Mouse (Mus musculus): ENCODE measurements around the gene Kdm2a. TPM values are rescaled to one million over a fixed set of nuclear protein-coding genes. Genes with fewer than 3 reads are reported as not detected.
A peak's percentile ranks its signal among the peaks of the same experiment; 100 is the strongest.

The Kdm2a gene
- polyA plus RNA-seq, 1 experiment, result 100 TPM

DNA sequence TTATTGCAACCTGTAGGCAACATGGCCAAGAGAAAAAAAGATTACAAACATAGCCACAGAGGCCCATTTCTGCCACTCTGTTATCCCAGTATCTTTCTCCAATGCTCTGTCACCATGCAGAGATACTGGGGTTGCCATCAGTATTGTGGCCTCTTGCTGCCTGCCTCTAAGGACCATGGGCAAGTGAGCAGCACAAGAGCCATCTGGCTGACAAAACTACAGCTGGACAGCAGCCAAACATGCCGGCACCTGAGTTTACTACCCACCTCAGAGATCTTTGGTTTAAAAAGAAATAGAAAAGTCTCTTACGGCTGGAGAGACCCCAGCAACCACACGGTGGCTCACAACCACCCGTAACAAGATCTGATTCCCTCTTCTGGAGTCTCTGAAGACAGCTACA lies 78.8 kb downstream of the Kdm2a start:
- no peaks in the 10 kb centered on the region for H3K27me3 ChIP-seq (ENCODE audit: control insufficient read depth, insufficient read depth, low read length)
- H3K36me3 ChIP-seq (ENCODE audit: control insufficient read depth, insufficient read depth, low read length), result peaks cover 70% of the 10 kb centered on the region
- 59% methylated on average over 4 of the region's 4 CpGs for WGBS
- no peak overlapping the region for H3K27ac ChIP-seq (ENCODE audit: insufficient read depth, low read depth, low read length)
- no peak overlapping the region for H3K4me3 ChIP-seq (ENCODE audit: low read depth, low read length)
- peaks cover 3% of the 10 kb centered on the region; the same call in 1 of the 2 replicates for H3K4me1 ChIP-seq (ENCODE audit: control insufficient read depth, insufficient read depth, insufficient read length, low read length)
- TF ChIP-seq POLR2A (IDR thresholded peaks at IDR 0.05; ENCODE audit: low read depth, low read length) (no peak), CTCF (IDR thresholded peaks at IDR 0.05; ENCODE audit: extremely low read depth, insufficient read length, insufficient replicate concordance, low read depth, low read length) (no peak)

- H3K4me1 ChIP-seq (ENCODE audit: control insufficient read depth, insufficient read depth, insufficient read length, low read length), result peaks cover 3% of the 10 kb centered on the region; the same call in 1 of the 2 replicates
- peaks cover 55% of the 10 kb centered on the region for H3K36me3 ChIP-seq (ENCODE audit: control insufficient read depth, insufficient read depth, low read length)
- H3K4me3 ChIP-seq (ENCODE audit: low read depth, low read length), result no peak overlapping the region
- no peaks in the 10 kb centered on the region for H3K27me3 ChIP-seq (ENCODE audit: control insufficient read depth, insufficient read depth, low read length)
- no peak for TF ChIP-seq POLR2A (IDR thresholded peaks at IDR 0.05; ENCODE audit: low read depth, low read length)
- no peak for TF ChIP-seq CTCF (IDR thresholded peaks at IDR 0.05; ENCODE audit: extremely low read depth, insufficient read length, insufficient replicate concordance, low read depth, low read length)
- 89% methylated on average over 3 of the region's 3 CpGs for WGBS
- H3K27ac ChIP-seq (ENCODE audit: insufficient read depth, low read depth, low read length), result no peak overlapping the region
These were observed 80.9 kb downstream of the Kdm2a start for GRCm38 (mm10) chr19:4317181-4317580.

DNA sequence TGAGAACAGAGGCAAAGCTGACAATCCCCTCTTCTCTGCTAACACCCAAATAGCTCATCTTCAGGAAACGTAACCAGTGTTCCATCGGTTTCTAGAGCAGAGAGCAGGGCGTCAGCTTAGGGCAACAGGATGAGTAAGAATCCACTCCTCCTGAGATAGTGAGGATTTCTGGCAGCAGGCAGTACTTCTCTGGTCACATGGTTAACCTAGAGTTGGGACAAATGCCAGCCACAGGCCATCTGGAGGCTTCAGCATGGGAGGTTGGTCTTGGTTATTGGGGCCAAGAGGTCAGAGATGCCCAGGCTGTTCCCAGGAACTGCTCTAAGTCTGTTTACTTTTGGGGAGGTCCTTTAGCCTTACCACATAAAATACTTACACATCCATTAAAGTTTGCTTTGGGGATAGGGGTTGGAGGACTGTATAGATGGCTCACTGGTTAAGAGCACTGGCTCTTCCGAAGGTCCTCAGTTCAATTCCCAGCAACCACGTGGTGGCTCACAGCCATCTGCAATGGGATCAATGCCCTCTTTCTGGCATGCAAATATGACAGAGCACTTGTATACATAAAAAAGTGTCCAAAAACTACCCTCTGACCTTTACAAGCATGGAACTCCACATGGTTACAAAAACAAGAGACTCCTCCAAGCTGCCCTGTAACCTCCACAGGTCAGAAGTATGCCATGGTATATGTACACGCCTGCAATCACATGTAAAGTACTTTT lies 82.7 kb downstream of the Kdm2a start:
- Histone ChIP-seq H3K4me3 (ENCODE audit: low read depth, low read length) (no peak overlapping the region), H3K27me3 (ENCODE audit: control insufficient read depth, insufficient read depth, low read length) (no peaks in the 10 kb centered on the region), H3K27ac (ENCODE audit: insufficient read depth, low read depth, low read length) (no peak overlapping the region), H3K36me3 (ENCODE audit: control insufficient read depth, insufficient read depth, low read length) (peaks cover 40% of the 10 kb centered on the region), H3K4me1 (ENCODE audit: control insufficient read depth, insufficient read depth, insufficient read length, low read length) (peaks cover 3% of the 10 kb centered on the region; the same call in 1 of the 2 replicates)
- TF ChIP-seq POLR2A (IDR thresholded peaks at IDR 0.05; ENCODE audit: low read depth, low read length) (no peak), CTCF (IDR thresholded peaks at IDR 0.05; ENCODE audit: extremely low read depth, insufficient read length, insufficient replicate concordance, low read depth, low read length) (no peak)
- 30% methylated on average over 6 of the region's 6 CpGs for WGBS

GRCm38 (mm10) chr19:4309776-4310185 lies 88.3 kb downstream of the Kdm2a start:
- Histone ChIP-seq H3K36me3 (ENCODE audit: control insufficient read depth, insufficient read depth, low read length) (0 out of 2 replicates have a peak, but pooled peaks cover 3% of the 10 kb centered on the region), H3K27ac (ENCODE audit: insufficient read depth, low read depth, low read length) (no peak overlapping the region), H3K27me3 (ENCODE audit: control insufficient read depth, insufficient read depth, low read length) (no peaks in the 10 kb centered on the region), H3K4me3 (ENCODE audit: low read depth, low read length) (no peak overlapping the region), H3K4me1 (ENCODE audit: control insufficient read depth, insufficient read depth, insufficient read length, low read length) (peaks cover 4% of the 10 kb centered on the region; the same call in 1 of the 2 replicates)
- peak; percentile 73; the same call in 1 of the 2 replicates for TF ChIP-seq CTCF (IDR thresholded peaks at IDR 0.05; ENCODE audit: extremely low read depth, insufficient read length, insufficient replicate concordance, low read depth, low read length)
- no peak for TF ChIP-seq POLR2A (IDR thresholded peaks at IDR 0.05; ENCODE audit: low read depth, low read length)

DNA sequence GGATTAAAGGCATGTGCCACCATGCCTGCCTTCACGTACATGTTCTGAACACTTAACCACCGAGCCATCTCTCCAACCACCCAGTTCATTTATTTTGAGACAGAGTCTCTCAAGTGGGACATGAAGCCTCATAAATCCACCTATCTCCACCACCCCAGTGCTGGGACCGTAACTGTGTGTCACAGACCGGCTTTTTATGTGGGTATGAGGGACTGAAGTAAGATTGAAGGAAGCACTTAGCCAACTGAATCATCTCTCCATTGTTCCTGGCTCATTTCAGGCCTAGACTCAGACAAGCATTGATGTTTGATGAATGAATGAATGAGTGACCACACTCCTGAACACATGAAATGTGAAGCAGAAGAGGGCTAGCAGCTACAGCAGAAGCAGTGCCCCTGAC lies 88.8 kb downstream of the Kdm2a start:
- TF ChIP-seq POLR2A (IDR thresholded peaks at IDR 0.05; ENCODE audit: low read depth, low read length), result no peak
- TF ChIP-seq CTCF (IDR thresholded peaks at IDR 0.05; ENCODE audit: extremely low read depth, insufficient read length, insufficient replicate concordance, low read depth, low read length), result no peak
- 94% methylated on average over 4 of the region's 4 CpGs for WGBS

DNA sequence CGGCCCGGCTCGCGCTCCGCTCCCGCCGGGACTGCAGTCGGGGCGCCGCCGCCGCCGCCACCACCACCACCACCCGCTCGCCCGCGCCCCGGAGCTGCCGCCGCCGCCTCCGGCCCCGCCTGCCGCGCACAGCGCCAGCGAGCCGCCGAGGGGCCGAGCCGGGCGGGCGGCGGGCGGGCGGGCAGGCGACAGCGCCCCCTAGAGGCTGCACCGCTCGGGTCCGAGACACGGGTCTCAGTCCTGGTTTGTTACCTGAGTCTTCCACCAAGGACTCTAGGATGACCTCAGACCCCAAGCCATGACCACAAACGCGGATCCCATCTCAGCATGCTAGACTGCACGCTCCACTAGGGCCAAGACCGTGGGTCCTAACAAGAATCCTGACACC lies 91.9 kb downstream of the Kdm2a start, which contains the start of gene Grk2:
Grk2 (minus strand) TSS at position 33 of the 388 bp plus-strand sequence.
- Histone ChIP-seq H3K27me3 (ENCODE audit: control insufficient read depth, insufficient read depth, low read length) (no peaks in the 10 kb centered on the region), H3K4me3 (ENCODE audit: low read depth, low read length) (peak within 1 kb of the TSS; percentile 86), H3K36me3 (ENCODE audit: control insufficient read depth, insufficient read depth, low read length) (no peaks in the 10 kb centered on the region), H3K4me1 (ENCODE audit: control insufficient read depth, insufficient read depth, insufficient read length, low read length) (peaks cover 23% of the 10 kb centered on the region), H3K27ac (ENCODE audit: insufficient read depth, low read depth, low read length) (peak within 1 kb of the TSS; percentile 89)
- 9% methylated on average over 44 of the region's 46 CpGs for WGBS
- TF ChIP-seq CTCF (IDR thresholded peaks at IDR 0.05; ENCODE audit: extremely low read depth, insufficient read length, insufficient replicate concordance, low read depth, low read length), result peak; percentile 68
- no peak for TF ChIP-seq POLR2A (IDR thresholded peaks at IDR 0.05; ENCODE audit: low read depth, low read length)

More for the DNA sequence above, 88.8 kb downstream of the Kdm2a start:
- no peak overlapping the region for H3K27ac ChIP-seq (ENCODE audit: insufficient read depth, low read depth, low read length)
- 0 out of 2 replicates have a peak, but pooled peaks cover 2% of the 10 kb centered on the region for H3K36me3 ChIP-seq (ENCODE audit: control insufficient read depth, insufficient read depth, low read length)
- H3K4me1 ChIP-seq (ENCODE audit: control insufficient read depth, insufficient read depth, insufficient read length, low read length), result peaks cover 9% of the 10 kb centered on the region; the same call in 1 of the 2 replicates
- H3K4me3 ChIP-seq (ENCODE audit: low read depth, low read length), result no peak overlapping the region
- no peaks in the 10 kb centered on the region for H3K27me3 ChIP-seq (ENCODE audit: control insufficient read depth, insufficient read depth, low read length)

DNA sequence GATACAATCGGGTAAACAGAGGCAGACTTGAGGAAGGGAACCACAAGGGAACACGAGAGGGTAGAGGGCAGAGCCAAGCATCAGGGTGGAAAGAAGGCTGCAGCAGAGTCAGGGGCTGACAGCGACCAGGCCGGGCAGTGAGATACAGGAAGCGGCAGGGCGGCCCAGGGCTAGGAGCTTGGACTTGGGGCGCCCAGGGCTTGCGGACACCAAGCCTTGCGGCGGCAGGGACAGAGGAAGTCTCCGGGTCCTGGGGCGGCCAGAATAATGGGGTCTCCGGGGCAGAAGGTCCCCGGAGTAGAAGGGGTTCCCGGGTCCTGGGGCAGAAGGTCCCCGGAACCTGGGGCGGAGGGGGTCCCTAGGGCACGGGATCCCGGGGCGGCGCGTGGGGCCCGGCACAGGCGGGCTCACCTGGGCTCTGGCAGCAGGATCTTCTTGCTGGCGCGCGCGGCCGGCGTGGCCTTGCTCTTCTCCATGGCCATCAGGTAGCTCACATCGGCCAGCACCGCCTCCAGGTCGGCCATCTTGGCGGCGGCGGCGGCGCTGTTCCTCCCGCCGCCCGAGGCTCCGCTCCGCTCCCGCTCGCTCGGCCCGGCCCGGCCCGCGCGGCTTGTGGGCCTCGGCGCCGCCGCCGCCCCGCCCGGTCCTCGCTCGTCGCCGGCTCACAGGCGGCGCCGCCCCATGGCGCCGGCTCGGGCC lies 92.4 kb downstream of the Kdm2a start:
- no peaks in the 10 kb centered on the region for H3K27me3 ChIP-seq (ENCODE audit: control insufficient read depth, insufficient read depth, low read length)
- H3K27ac ChIP-seq (ENCODE audit: insufficient read depth, low read depth, low read length), result peak overlapping the region; percentile 89
- WGBS, result 3% methylated on average over 68 of the region's 68 CpGs
- peaks cover 28% of the 10 kb centered on the region for H3K4me1 ChIP-seq (ENCODE audit: control insufficient read depth, insufficient read depth, insufficient read length, low read length)
- H3K4me3 ChIP-seq (ENCODE audit: low read depth, low read length), result peak overlapping the region; percentile 86
- H3K36me3 ChIP-seq (ENCODE audit: control insufficient read depth, insufficient read depth, low read length), result no peaks in the 10 kb centered on the region
- no peak for TF ChIP-seq CTCF (IDR thresholded peaks at IDR 0.05; ENCODE audit: extremely low read depth, insufficient read length, insufficient replicate concordance, low read depth, low read length)
- no peak for TF ChIP-seq POLR2A (IDR thresholded peaks at IDR 0.05; ENCODE audit: low read depth, low read length)

Measured in small intestine, adult 2 months (tissue).